Mouse (Mus musculus): ENCODE data around the gene Mbnl2. TPM values are rescaled to one million over a fixed set of nuclear protein-coding genes. Genes with fewer than 3 reads are reported as not detected.

Mbnl2 gene
- total and polyA plus RNA-seq, 3 experiments: 5.6 to 8.6 TPM; not detected in 1

GRCm38 (mm10) chr14:120292133-120292532 lies 16.7 kb downstream of the Mbnl2 start:
- DNase-seq (ENCODE audit: low read depth, low spot score): no peak
- no peaks in the 10 kb centered on the region; a peak in 2 of 4 replicates for H3K4me1 ChIP-seq (ENCODE audit: control insufficient read depth in 1 of 2, insufficient read depth in 2 of 2, low read length in 2 of 2)
- H3K27ac ChIP-seq (ENCODE audit: control insufficient read depth, low read depth, low read length): no peak overlapping the region
- no peaks in the 10 kb centered on the region for H3K79me2 ChIP-seq (ENCODE audit: control insufficient read depth, insufficient read depth, low read length, poor library complexity)
- TF ChIP-seq MAX (IDR thresholded peaks at IDR 0.05; ENCODE audit: low read length) (no peak), BHLHE40 (IDR thresholded peaks at IDR 0.05; ENCODE audit: borderline replicate concordance, low read depth, low read length) (no peak), UBTF (IDR thresholded peaks at IDR 0.05; ENCODE audit: borderline replicate concordance, insufficient read depth, low read depth, low read length) (no peak), ETS1 (IDR thresholded peaks at IDR 0.05; ENCODE audit: low read depth, low read length) (no peak), CHD1 (IDR thresholded peaks at IDR 0.05; ENCODE audit: low read depth, low read length) (no peak), EP300 (IDR thresholded peaks at IDR 0.05; ENCODE audit: low read depth in 1 of 2, low read length in 2 of 2) (no peak), GABPA (IDR thresholded peaks at IDR 0.05; ENCODE audit: low read depth, low read length) (no peak), USF2 (IDR thresholded peaks at IDR 0.05; ENCODE audit: borderline replicate concordance in 1 of 2, insufficient read depth in 1 of 2, low read depth in 1 of 2, low read length in 2 of 2) (no peak), GATA1 (IDR thresholded peaks at IDR 0.05; ENCODE audit: low read depth, low read length) (no peak), MXI1 (IDR thresholded peaks at IDR 0.05; ENCODE audit: low read depth, low read length) (no peak), NELFE (IDR thresholded peaks at IDR 0.05; ENCODE audit: low read depth, low read length) (no peak)
- H3K27me3 ChIP-seq (ENCODE audit: control insufficient read depth in 1 of 2, insufficient read depth in 2 of 2, low read length in 2 of 2): no peaks in the 10 kb centered on the region
- no peaks in the 10 kb centered on the region for H3K36me3 ChIP-seq (ENCODE audit: control insufficient read depth in 1 of 2, insufficient read depth in 2 of 2, low read length in 2 of 2)
- no peaks in the 10 kb centered on the region for H3K9me3 ChIP-seq (replicated peaks; ENCODE audit: insufficient read depth, low read length)
- H3K9ac ChIP-seq (ENCODE audit: control insufficient read depth, low read depth, low read length, poor library complexity, severe bottlenecking): no peak overlapping the region
- H3K4me3 ChIP-seq (ENCODE audit: control insufficient read depth in 1 of 2, insufficient read depth in 1 of 2, low read depth in 2 of 2, low read length in 2 of 2): no peak overlapping the region

GRCm38 (mm10) chr14:120292617-120293195 lies 17.2 kb downstream of the Mbnl2 start:
- Histone ChIP-seq H3K4me3 (ENCODE audit: control insufficient read depth in 1 of 2, insufficient read depth in 1 of 2, low read depth in 2 of 2, low read length in 2 of 2) (no peak overlapping the region), H3K36me3 (ENCODE audit: control insufficient read depth in 1 of 2, insufficient read depth in 2 of 2, low read length in 2 of 2) (no peaks in the 10 kb centered on the region), H3K9me3 (replicated peaks; ENCODE audit: insufficient read depth, low read length) (no peaks in the 10 kb centered on the region), H3K27ac (ENCODE audit: control insufficient read depth, low read depth, low read length) (no peak overlapping the region), H3K4me1 (ENCODE audit: control insufficient read depth in 1 of 2, insufficient read depth in 2 of 2, low read length in 2 of 2) (no peaks in the 10 kb centered on the region; a peak in 2 of 4 replicates), H3K27me3 (ENCODE audit: control insufficient read depth in 1 of 2, insufficient read depth in 2 of 2, low read length in 2 of 2) (no peaks in the 10 kb centered on the region), H3K79me2 (ENCODE audit: control insufficient read depth, insufficient read depth, low read length, poor library complexity) (no peaks in the 10 kb centered on the region), H3K9ac (ENCODE audit: control insufficient read depth, low read depth, low read length, poor library complexity, severe bottlenecking) (no peak overlapping the region)
- TF ChIP-seq SIN3A (IDR thresholded peaks at IDR 0.05; ENCODE audit: low read length) (no peak), EP300 (IDR thresholded peaks at IDR 0.05; ENCODE audit: low read depth in 1 of 2, low read length in 2 of 2) (no peak)
- no peak for DNase-seq (ENCODE audit: low read depth, low spot score)

- no peaks in the 10 kb centered on the region for H3K27me3 ChIP-seq (ENCODE audit: control insufficient read depth in 1 of 2, insufficient read depth in 2 of 2, low read length in 2 of 2)
- H3K79me2 ChIP-seq (ENCODE audit: control insufficient read depth, insufficient read depth, low read length, poor library complexity): no peaks in the 10 kb centered on the region
- no peaks in the 10 kb centered on the region for H3K36me3 ChIP-seq (ENCODE audit: control insufficient read depth in 1 of 2, insufficient read depth in 2 of 2, low read length in 2 of 2)
- H3K9me3 ChIP-seq (replicated peaks; ENCODE audit: insufficient read depth, low read length): no peaks in the 10 kb centered on the region
- no peak overlapping the region for H3K9ac ChIP-seq (ENCODE audit: control insufficient read depth, low read depth, low read length, poor library complexity, severe bottlenecking)
- no peak overlapping the region for H3K27ac ChIP-seq (ENCODE audit: control insufficient read depth, low read depth, low read length)
- H3K4me3 ChIP-seq (ENCODE audit: control insufficient read depth in 1 of 2, insufficient read depth in 1 of 2, low read depth in 2 of 2, low read length in 2 of 2): no peak overlapping the region
- no peak for DNase-seq (ENCODE audit: low read depth, low spot score)
- no peaks in the 10 kb centered on the region; a peak in 1 of 4 replicates for H3K4me1 ChIP-seq (ENCODE audit: control insufficient read depth in 1 of 2, insufficient read depth in 2 of 2, low read length in 2 of 2)
- TF ChIP-seq NRF1 (IDR thresholded peaks at IDR 0.05; ENCODE audit: insufficient read depth, low read depth, low read length, poor library complexity, severe bottlenecking) (no peak), MYC (IDR thresholded peaks at IDR 0.05; ENCODE audit: low read depth, low read length) (no peak), TCF12 (IDR thresholded peaks at IDR 0.05; ENCODE audit: low read depth, low read length) (no peak), MAZ (IDR thresholded peaks at IDR 0.05; ENCODE audit: low read depth, low read length) (no peak), USF2 (IDR thresholded peaks at IDR 0.05; ENCODE audit: borderline replicate concordance in 1 of 2, insufficient read depth in 1 of 2, low read depth in 1 of 2, low read length in 2 of 2) (no peak)
Measured at GRCm38 (mm10) chr14:120294480-120294879, 19.0 kb downstream of the Mbnl2 start.

Data from MEL (cell line).